Mouse (Mus musculus) lung, postnatal 0 days (tissue): ENCODE measurements at regions not wholly inside any gene's neighbourhood (a gene's known extent, or its start where the extent isn't known, plus 50 kb on each side); places are given as distances from the start of the nearest gene placed in this dataset.

Experiments
- CTCF ChIP-seq: IDR thresholded peaks from 2 replicates; pipeline ENCODE4 v1.5.1; 2016; ENCODE audit warnings: antibody characterized with exemption, mild to moderate bottlenecking
- EP300 ChIP-seq: IDR thresholded peaks from 2 replicates; pipeline ENCODE4 v1.6.1; 2016; ENCODE audit warnings: antibody characterized with exemption, mild to moderate bottlenecking, control low read depth

DNA sequence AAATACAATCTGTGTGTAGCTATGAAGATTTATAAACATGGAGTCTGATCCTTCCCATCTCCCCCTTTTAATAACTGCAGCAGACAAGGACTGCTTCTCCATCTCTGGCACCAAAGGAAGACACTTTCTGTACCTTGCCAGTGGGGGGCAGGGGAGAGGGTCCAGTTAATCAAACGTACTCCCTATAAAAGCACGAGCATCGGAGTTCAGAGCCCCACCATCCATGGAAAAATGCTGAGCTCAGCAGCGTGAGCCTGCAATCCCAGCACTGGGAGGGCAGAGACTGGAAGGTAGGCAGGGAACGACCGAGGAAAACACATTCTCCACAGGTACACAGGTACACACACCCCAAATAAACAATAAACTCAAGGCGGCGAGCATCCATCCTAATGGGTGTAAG lies 234.1 kb upstream of the Kazn start:
- TF ChIP-seq CTCF (no peak), EP300 (no peak)
